ENCODE assay signal across 8 mouse cellular contexts in the genomic region with DNA sequence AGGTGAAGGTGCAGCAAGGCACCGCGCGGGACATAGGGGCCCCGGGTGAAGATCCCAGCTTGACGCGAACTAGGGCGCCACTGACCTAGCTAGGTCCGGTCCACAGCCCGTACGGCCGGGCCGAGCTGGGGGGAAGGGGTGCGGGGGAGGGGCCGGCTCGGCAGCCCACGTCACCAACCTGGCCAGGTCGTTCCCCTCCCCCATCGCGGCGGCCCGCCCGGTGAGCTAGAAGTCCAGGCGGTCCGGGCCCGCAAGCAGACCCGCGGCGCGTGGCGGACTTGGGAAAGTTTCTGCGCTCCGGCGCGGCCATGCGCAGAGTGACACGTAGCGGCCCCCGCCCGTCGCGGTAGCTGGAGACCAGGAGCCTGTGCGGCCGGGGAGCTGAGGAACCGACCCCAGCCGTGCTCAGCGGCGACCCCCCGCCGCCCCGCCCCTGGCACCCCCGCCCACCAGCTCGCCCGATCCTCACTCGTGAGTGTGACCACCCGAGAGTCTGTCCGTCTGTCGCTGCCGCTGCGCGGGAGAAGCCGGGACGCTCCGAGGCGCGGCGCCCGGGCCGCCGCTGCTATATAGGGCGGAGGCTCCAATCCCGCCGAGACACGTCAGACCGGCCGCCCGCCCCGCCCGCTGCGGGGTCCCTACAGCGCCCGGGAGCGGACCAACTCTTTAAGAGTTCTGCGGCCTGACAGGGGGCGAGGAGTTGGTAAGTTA. TPM values are rescaled to one million over a fixed set of nuclear protein-coding genes. Genes with fewer than 3 reads are reported as not detected.
DNase-seq lines count a peak whose midpoint lies in the region; ATAC-seq and TF ChIP-seq lines count a peak whose summit lies in the region.

No protein-coding gene starts in this region.

- peaks cover 27% of the 10 kb centered on the region for H3K4me1 ChIP-seq in embryonic facial prominence, embryonic 13.5 days
- H3K4me1 ChIP-seq in limb, embryonic 14.5 days (ENCODE audit: control insufficient read depth, insufficient read depth, low read length) = peaks cover 14% of the 10 kb centered on the region
- H3K4me1 ChIP-seq in midbrain, embryonic 16.5 days (ENCODE audit: control insufficient read depth, insufficient read depth, low read length) = peaks cover 10% of the 10 kb centered on the region
- H3K4me1 ChIP-seq in spleen, adult 2 months (ENCODE audit: control insufficient read depth, insufficient read depth, insufficient read length) = 0 out of 2 replicates have a peak, but pooled peaks cover 2% of the 10 kb centered on the region

- peak overlapping the region; percentile 96 for H3K27ac ChIP-seq in embryonic facial prominence, embryonic 13.5 days
- peak overlapping the region; percentile 97 for H3K27ac ChIP-seq in limb, embryonic 14.5 days (replicated peaks; ENCODE audit: low read depth, low read length)
- H3K27ac ChIP-seq in midbrain, embryonic 16.5 days (ENCODE audit: low read length) = peak overlapping the region; percentile 72
- peak overlapping the region; percentile 83 for H3K27ac ChIP-seq in spleen, adult 2 months (ENCODE audit: insufficient read depth, low read length)

- WGBS in embryonic facial prominence, embryonic 13.5 days = under 1% methylated on average over 81 of the region's 84 CpGs
- WGBS in limb, embryonic 14.5 days = under 1% methylated on average over 50 of the region's 84 CpGs
- WGBS in midbrain, embryonic 16.5 days = under 1% methylated on average over 73 of the region's 84 CpGs
- WGBS in spleen, adult 2 months = under 1% methylated on average over 68 of the region's 84 CpGs

- peak; percentile 85 for DNase-seq in 3134 (ENCODE audit: extremely low read depth, insufficient read length, low spot score)
- DNase-seq in adrenal gland, postnatal 14 days = peak; percentile 91
- DNase-seq in heart, adult 8-10 months (ENCODE audit: low spot score) = peak; percentile 81
- DNase-seq in kidney, adult 9 months = peak; percentile 79
- DNase-seq in limb, embryonic 14.5 days (ENCODE audit: low spot score) = peak; percentile 82
- DNase-seq in spleen, adult 2 months (ENCODE audit: low read depth in 1 of 2, low spot score in 2 of 2) = peak in 1 of 2 experiments; percentile 62

- peak; percentile 91 for ATAC-seq in embryonic facial prominence, embryonic 13.5 days (ENCODE audit: insufficient number of reproducible peaks, insufficient read depth, low FRiP score, low TSS enrichment, low read depth)
- ATAC-seq in limb, embryonic 14.5 days (ENCODE audit: low FRiP score, low read depth) = peak; percentile 93
- ATAC-seq in midbrain, embryonic 16.5 days = peak; percentile 91

- peaks cover 17% of the 10 kb centered on the region for H3K36me3 ChIP-seq in embryonic facial prominence, embryonic 13.5 days
- H3K36me3 ChIP-seq in limb, embryonic 14.5 days (ENCODE audit: control insufficient read depth, insufficient read depth, low read length) = peaks cover 26% of the 10 kb centered on the region
- H3K36me3 ChIP-seq in midbrain, embryonic 16.5 days (ENCODE audit: control insufficient read depth, insufficient read depth, low read length) = no peaks in the 10 kb centered on the region
- H3K36me3 ChIP-seq in spleen, adult 2 months (ENCODE audit: control insufficient read depth, insufficient read depth, low read length) = peaks cover 5% of the 10 kb centered on the region; the same call in 1 of the 2 replicates

- TF ChIP-seq CTCF in spleen, adult 2 months (IDR thresholded peaks at IDR 0.05; ENCODE audit: extremely low read depth, insufficient read depth, insufficient read length, insufficient replicate concordance) = no peak

- peak overlapping the region; percentile 93 for H3K9ac ChIP-seq in embryonic facial prominence, embryonic 13.5 days
- H3K9ac ChIP-seq in limb, embryonic 14.5 days (ENCODE audit: low read depth, low read length, severe bottlenecking) = peak overlapping the region; percentile 95
- peak overlapping the region; percentile 79 for H3K9ac ChIP-seq in midbrain, embryonic 16.5 days (ENCODE audit: low read depth, low read length)

- H3K9me3 ChIP-seq in embryonic facial prominence, embryonic 13.5 days = no peaks in the 10 kb centered on the region
- H3K9me3 ChIP-seq in limb, embryonic 14.5 days (ENCODE audit: control insufficient read depth, low read length) = no peaks in the 10 kb centered on the region
- no peaks in the 10 kb centered on the region for H3K9me3 ChIP-seq in midbrain, embryonic 16.5 days (replicated peaks; ENCODE audit: control insufficient read depth, low read length, poor library complexity, severe bottlenecking)

- peak overlapping the region; percentile 71 for H3K4me2 ChIP-seq in embryonic facial prominence, embryonic 13.5 days
- peak overlapping the region; percentile 54 for H3K4me2 ChIP-seq in limb, embryonic 14.5 days (replicated peaks; ENCODE audit: low read depth, low read length, severe bottlenecking)
- peak overlapping the region; percentile 99 for H3K4me2 ChIP-seq in midbrain, embryonic 16.5 days (ENCODE audit: low read length)

- H3K4me3 ChIP-seq in embryonic facial prominence, embryonic 13.5 days = peak overlapping the region; percentile 97
- peak overlapping the region; percentile 95 for H3K4me3 ChIP-seq in limb, embryonic 14.5 days (replicated peaks; ENCODE audit: low read length)
- peak overlapping the region; percentile 73 for H3K4me3 ChIP-seq in midbrain, embryonic 16.5 days (ENCODE audit: low read depth, low read length)
- H3K4me3 ChIP-seq in spleen, adult 2 months (ENCODE audit: extremely low read depth, insufficient read depth, insufficient read length) = peak overlapping the region; percentile 87

- peak; percentile 87; the same call in 1 of the 2 replicates for TF ChIP-seq POLR2A in limb, embryonic 14.5 days (IDR thresholded peaks at IDR 0.05; ENCODE audit: borderline replicate concordance, extremely low read depth, insufficient read depth, insufficient read length)
- peak; percentile 70; the same call in 1 of the 2 replicates for TF ChIP-seq POLR2A in spleen, adult 2 months (IDR thresholded peaks at IDR 0.05; ENCODE audit: low read depth, low read length)

- H3K27me3 ChIP-seq in embryonic facial prominence, embryonic 13.5 days = no peaks in the 10 kb centered on the region
- H3K27me3 ChIP-seq in limb, embryonic 14.5 days (ENCODE audit: control insufficient read depth, insufficient read depth, low read length) = no peaks in the 10 kb centered on the region
- H3K27me3 ChIP-seq in midbrain, embryonic 16.5 days (ENCODE audit: control insufficient read depth, insufficient read depth, low read depth, low read length) = no peaks in the 10 kb centered on the region
- no peaks in the 10 kb centered on the region for H3K27me3 ChIP-seq in spleen, adult 2 months (ENCODE audit: control insufficient read depth, insufficient read depth, low read length)

RNA-seq across cellular contexts. Expression of gene Hdlbp, which starts 33.3 kb away (rescaled TPM):
- 321 and 334 TPM in 2 replicates for total RNA-seq in adrenal gland, postnatal 14 days (2021)
- 179 and 184 TPM in 2 replicates for polyA plus RNA-seq in embryonic facial prominence, embryonic 13.5 days (2015; fragmentation: Nextera tagmentation; extraction: Ambion mirVana)
- total RNA-seq in heart, adult 8-10 months (2022) = 100 to 1,000 TPM; 558 to 656 (median 619) TPM
- 169 and 196 TPM in 2 replicates for polyA plus RNA-seq in limb, embryonic 14.5 days (2012; rRNA removed)
- 163 and 180 TPM in 2 replicates for polyA plus RNA-seq in limb, embryonic 14.5 days (2014; fragmentation: Nextera tagmentation; extraction: Ambion mirVana)
- 53.5 and 66.7 TPM in 2 replicates for polyA plus RNA-seq in midbrain, embryonic 16.5 days (2015; fragmentation: Nextera tagmentation; extraction: Ambion mirVana)
- polyA plus RNA-seq in spleen, adult 2 months (2012; rRNA removed) = 22.7 and 24.3 TPM in 2 replicates
